Mouse (Mus musculus): ENCODE results near the gene Pnpla1. TPM values are rescaled to one million over a fixed set of nuclear protein-coding genes. Genes with fewer than 3 reads are reported as not detected.

Pnpla1 gene
- polyA plus RNA-seq, 3 experiments from 2014 or later: not detected

GRCm38 (mm10) chr17:28894050-28894767 lies 36.0 kb downstream of the Pnpla1 start:
- ATAC-seq: no peak

GRCm38 (mm10) chr17:28895217-28895875 lies 37.1 kb downstream of the Pnpla1 start:
- ATAC-seq: no peak

- ATAC-seq: no peak
Measured at GRCm38 (mm10) chr17:28896095-28896780, 38.0 kb downstream of the Pnpla1 start.

- no peak for ATAC-seq
Measured at GRCm38 (mm10) chr17:28897817-28898216, 39.6 kb downstream of the Pnpla1 start.

- no peak for ATAC-seq
Measured at GRCm38 (mm10) chr17:28898249-28898648, 40.0 kb downstream of the Pnpla1 start.

- ATAC-seq: no peak
Measured at GRCm38 (mm10) chr17:28899427-28899826, 41.2 kb downstream of the Pnpla1 start.

GRCm38 (mm10) chr17:28901559-28901958 lies 43.3 kb downstream of the Pnpla1 start:
- no peak for ATAC-seq

- ATAC-seq: peak; percentile 36
Measured at GRCm38 (mm10) chr17:28904546-28905376, 46.5 kb downstream of the Pnpla1 start.

- no peak for ATAC-seq
Measured at GRCm38 (mm10) chr17:28905377-28905916, 47.2 kb downstream of the Pnpla1 start.

GRCm38 (mm10) chr17:28907959-28908358 lies 49.7 kb downstream of the Pnpla1 start:
- peak; percentile 51 for ATAC-seq

- peak; percentile 56 for ATAC-seq
Measured at GRCm38 (mm10) chr17:28909252-28909941, 51.2 kb downstream of the Pnpla1 start.

GRCm38 (mm10) chr17:28910139-28910538 lies 51.9 kb downstream of the Pnpla1 start:
- no peak for ATAC-seq

GRCm38 (mm10) chr17:28913200-28913599 lies 55.0 kb downstream of the Pnpla1 start:
- ATAC-seq: no peak

GRCm38 (mm10) chr17:28913940-28914339 lies 55.7 kb downstream of the Pnpla1 start:
- ATAC-seq: no peak

- ATAC-seq: no peak
Measured at GRCm38 (mm10) chr17:28915060-28915628, 56.9 kb downstream of the Pnpla1 start, which contains the start of gene 4930539E08Rik. Gene 4930539E08Rik, minus strand, starts transcription at chr17:28915324.

- no peak for ATAC-seq
Measured at GRCm38 (mm10) chr17:28916520-28916919, 58.3 kb downstream of the Pnpla1 start.

GRCm38 (mm10) chr17:28921086-28921485 lies 62.9 kb downstream of the Pnpla1 start:
- ATAC-seq: no peak

GRCm38 (mm10) chr17:28922096-28922495 lies 63.9 kb downstream of the Pnpla1 start:
- no peak for ATAC-seq

GRCm38 (mm10) chr17:28924957-28925595 lies 66.9 kb downstream of the Pnpla1 start:
- ATAC-seq: no peak

GRCm38 (mm10) chr17:28926380-28926779 lies 68.2 kb downstream of the Pnpla1 start:
- peak; percentile 61 for ATAC-seq

All from inflammation-experienced regulatory T-cells, adult 6 months (primary cell).